Mouse (Mus musculus) ES-E14 (cell line): ENCODE results near the gene Pomgnt1.

Experiments used
- MAFK ChIP-seq: IDR thresholded peaks from 2 replicates; pipeline ENCODE4 v1.6.1; 2014; ENCODE audit warnings: mild to moderate bottlenecking, low read depth, low read length, inconsistent platforms; ENCODE audit not compliant: insufficient read depth
- ZC3H11A ChIP-seq: IDR thresholded peaks from 2 replicates; pipeline ENCODE4 v1.6.1; 2012; ENCODE audit warnings: low read depth, mild to moderate bottlenecking, inconsistent platforms, low read length, borderline replicate concordance

GRCm38 (mm10) chr4:116142269-116142668 is 18.6 kb downstream of the Pomgnt1 start:
- TF ChIP-seq ZC3H11A: no peak
- TF ChIP-seq MAFK: no peak
